Mouse (Mus musculus) lung, adult 2 months (tissue): Measurements from ENCODE around the gene Gm20388.

Experiments used
- CTCF ChIP-seq: fragments of 200-500 bp; IDR thresholded peaks from 2 replicates; pipeline ENCODE4 v1.5.1; 2011; ENCODE audit warnings: mild to moderate bottlenecking, low read length, control low read depth; ENCODE audit not compliant: insufficient read depth
- POLR2A ChIP-seq: fragments of 200-500 bp; IDR thresholded peaks from 2 replicates; pipeline ENCODE4 v1.6.1; 2011; ENCODE audit warnings: low read depth, mild to moderate bottlenecking, control low read depth, low read length, borderline replicate concordance; ENCODE audit errors: extremely low read depth

GRCm38 (mm10) chr8:122355642-122356606 lies 2445.3 kb downstream of the Gm20388 start:
- TF ChIP-seq POLR2A (no peak), CTCF (no peak)
